Mouse (Mus musculus) intestine, embryonic 15.5 days (tissue): Measurements from ENCODE around the gene A730071L15Rik. TPM values are rescaled to one million over a fixed set of nuclear protein-coding genes. Genes with fewer than 3 reads are reported as not detected.

ENCODE experiments used
- ATAC-seq: fragments of 200-750 bp; cut with Nextera tagmentation; 2 replicates; pipeline ENCODE4 v1.8.0; 2017; ENCODE audit warnings: moderate TSS enrichment, moderate library complexity
- H3K27ac ChIP-seq: fragments of 300-500 bp; sonication (generic); 2 replicates; pipeline ENCODE4 v1.5.1; 2015; ENCODE audit warnings: mild to moderate bottlenecking, inconsistent platforms
- H3K27me3 ChIP-seq: fragments of 300-500 bp; sonication (generic); replicated peaks from 2 replicates; pipeline ENCODE4 v1.6.1; 2015; ENCODE audit warnings: inconsistent platforms
- H3K36me3 ChIP-seq: fragments of 300-500 bp; sonication (generic); 2 replicates; pipeline ENCODE4 v1.6.1; 2015; ENCODE audit warnings: inconsistent platforms
- H3K4me1 ChIP-seq: fragments of 300-500 bp; sonication (generic); replicated peaks from 2 replicates; pipeline ENCODE4 v1.6.1; 2015; ENCODE audit warnings: inconsistent platforms
- H3K4me2 ChIP-seq: fragments of 300-500 bp; sonication (generic); replicated peaks from 2 replicates; pipeline ENCODE4 v1.6.1; 2015; ENCODE audit warnings: mild to moderate bottlenecking, inconsistent platforms
- H3K4me3 ChIP-seq: fragments of 300-500 bp; sonication (generic); replicated peaks from 2 replicates; pipeline ENCODE4 v1.5.1; 2015; ENCODE audit warnings: inconsistent platforms
- H3K9ac ChIP-seq: fragments of 300-500 bp; sonication (generic); 2 replicates; pipeline ENCODE4 v1.6.1; 2015; ENCODE audit warnings: inconsistent platforms
- H3K9me3 ChIP-seq: fragments of 300-500 bp; sonication (generic); 2 replicates; pipeline ENCODE4 v1.6.1; 2016; ENCODE audit warnings: inconsistent platforms
- WGBS: fragments of 180-500 bp; shearing (Covaris S2); methylation state at CpG from one replicate; pipeline ENCODE4 v1.1.7; 2015; 5-methylcytosine and 5-hydroxymethylcytosine counted together
- polyA plus RNA-seq: library from polyadenylated mRNA; unstranded; fragments of >200 nt; fragmentation: Nextera tagmentation; extraction: Ambion mirVana; gene quantifications from 2 replicates; pipeline ENCODE4 v1.2.1, GENCODE M21; 2015

The A730071L15Rik gene
- polyA plus RNA-seq, 1 experiment from 2014 or later = 0.38 TPM

GRCm38 (mm10) chr11:6230012-6230411 is 30.2 kb downstream of the A730071L15Rik start, which contains the start of gene Npc1l1:
Npc1l1 (minus strand) TSS chr11:6230143.
- H3K27me3 ChIP-seq = no peaks in the 10 kb centered on the region
- peak within 1 kb of the TSS; percentile 14; the same call in 1 of the 2 replicates for H3K4me2 ChIP-seq
- peak; percentile 72 for ATAC-seq
- no peaks in the 10 kb centered on the region for H3K36me3 ChIP-seq
- no peaks in the 10 kb centered on the region for H3K9me3 ChIP-seq
- no peak within 1 kb of the TSS for H3K9ac ChIP-seq
- H3K4me1 ChIP-seq = no peaks in the 10 kb centered on the region
- H3K4me3 ChIP-seq = peak within 1 kb of the TSS; percentile 9
- 71% methylated on average over 7 of the region's 7 CpGs for WGBS
- no peak within 1 kb of the TSS for H3K27ac ChIP-seq

GRCm38 (mm10) chr11:6233025-6233424 is 33.2 kb downstream of the A730071L15Rik start:
- no peak overlapping the region for H3K27ac ChIP-seq
- ATAC-seq = no peak
- no peak overlapping the region for H3K4me2 ChIP-seq
- no peak overlapping the region for H3K4me3 ChIP-seq
- 85% methylated on average over 4 of the region's 4 CpGs for WGBS
- no peaks in the 10 kb centered on the region for H3K4me1 ChIP-seq
- no peaks in the 10 kb centered on the region for H3K36me3 ChIP-seq
- no peaks in the 10 kb centered on the region for H3K9me3 ChIP-seq
- no peak overlapping the region for H3K9ac ChIP-seq
- H3K27me3 ChIP-seq = no peaks in the 10 kb centered on the region

GRCm38 (mm10) chr11:6244707-6245106 is 44.9 kb downstream of the A730071L15Rik start:
- ATAC-seq = no peak
- no peaks in the 10 kb centered on the region for H3K9me3 ChIP-seq
- H3K4me3 ChIP-seq = no peak overlapping the region
- no peaks in the 10 kb centered on the region for H3K36me3 ChIP-seq
- H3K4me1 ChIP-seq = no peaks in the 10 kb centered on the region
- no peak overlapping the region for H3K27ac ChIP-seq
- no peak overlapping the region for H3K4me2 ChIP-seq
- no peaks in the 10 kb centered on the region for H3K27me3 ChIP-seq
- H3K9ac ChIP-seq = no peak overlapping the region
- WGBS = 57% methylated on average over 19 of the region's 19 CpGs

Other genes starting within 250 kb of the A730071L15Rik start
- 2.8 and 3.1 TPM in 2 replicates for gene Gck, start 249.9 kb upstream of the A730071L15Rik start, polyA plus RNA-seq
- gene Ykt6, start 244.3 kb upstream of the A730071L15Rik start, polyA plus RNA-seq = 48.7 and 51.8 TPM in 2 replicates
- 5.3 and 5.9 TPM in 2 replicates for gene Camk2b, start 133.7 kb upstream of the A730071L15Rik start, polyA plus RNA-seq
- 34.7 and 36.6 TPM in 2 replicates for gene Nudcd3, start 386 bp downstream of the A730071L15Rik start, polyA plus RNA-seq
- gene Npc1l1, start 30.1 kb downstream of the A730071L15Rik start, polyA plus RNA-seq = 10.3 and 13.8 TPM in 2 replicates
- 100 and 106 TPM in 2 replicates for gene Ddx56, start 67.7 kb downstream of the A730071L15Rik start, polyA plus RNA-seq
- 129 and 137 TPM in 2 replicates for gene Tmed4, start 74.8 kb downstream of the A730071L15Rik start, polyA plus RNA-seq
- gene Ogdh, start 91.6 kb downstream of the A730071L15Rik start, polyA plus RNA-seq = 134 and 144 TPM in 2 replicates
- gene Zmiz2, start 189.0 kb downstream of the A730071L15Rik start, polyA plus RNA-seq = 9.2 and 10.9 TPM in 2 replicates
- 5,895 and 6,298 TPM in 2 replicates for gene Ppia, start 215.4 kb downstream of the A730071L15Rik start, polyA plus RNA-seq
- gene H2afv, start 244.4 kb downstream of the A730071L15Rik start, polyA plus RNA-seq = 424 and 429 TPM in 2 replicates